Mouse (Mus musculus) naive thymus-derived CD4-positive, alpha-beta T cell, adult 2 months (primary cell): ENCODE results near the gene Acat1.
A peak's percentile ranks its signal among the peaks of the same experiment; 100 is the strongest.

Source experiments
- DNase-seq: peaks from one replicate; pipeline ENCODE4 v3.0.0-alpha.2; 2011; ENCODE audit warnings: low read depth

Acat1 gene

GRCm38 (mm10) chr9:53535416-53536320 lies 74.5 kb downstream of the Acat1 start:
- peak; percentile 53 for DNase-seq
